Mouse (Mus musculus): ENCODE results near the gene Selenbp1. TPM values are rescaled to one million over a fixed set of nuclear protein-coding genes. Genes with fewer than 3 reads are reported as not detected.

Gene Selenbp1
- polyA plus RNA-seq, 1 experiment from 2014 or later: 99.1 TPM

GRCm38 (mm10) chr3:94987578-94987977 lies 54.7 kb downstream of the Selenbp1 start:
- Histone ChIP-seq H3K36me3 (ENCODE audit: insufficient read depth) (peaks cover 59% of the 10 kb centered on the region), H3K27me3 (ENCODE audit: insufficient read depth, low read length) (no peaks in the 10 kb centered on the region), H3K9me3 (ENCODE audit: low read depth, low read length) (no peaks in the 10 kb centered on the region), H3K4me1 (ENCODE audit: insufficient read depth) (peaks cover 13% of the 10 kb centered on the region; the same call in 1 of the 2 replicates), H3K4me3 (ENCODE audit: low read depth, low read length) (no peak overlapping the region), H3K4me2 (no peak overlapping the region), H3K9ac (no peak overlapping the region), H3K27ac (ENCODE audit: low read depth) (no peak overlapping the region; the same call in 1 of the 2 replicates)
- TF ChIP-seq CTCF (IDR thresholded peaks at IDR 0.05; ENCODE audit: low read depth): no peak
- DNase-seq (no peak), ATAC-seq (ENCODE audit: insufficient read depth) (no peak)

- Histone ChIP-seq H3K4me2 (peak overlapping the region; percentile 32), H3K36me3 (ENCODE audit: insufficient read depth) (peaks cover 58% of the 10 kb centered on the region), H3K4me1 (ENCODE audit: insufficient read depth) (peaks cover 13% of the 10 kb centered on the region; the same call in 1 of the 2 replicates), H3K27me3 (ENCODE audit: insufficient read depth, low read length) (no peaks in the 10 kb centered on the region), H3K9ac (no peak overlapping the region), H3K4me3 (ENCODE audit: low read depth, low read length) (no peak overlapping the region), H3K9me3 (ENCODE audit: low read depth, low read length) (no peaks in the 10 kb centered on the region), H3K27ac (ENCODE audit: low read depth) (peak overlapping the region; percentile 83)
- ATAC-seq (ENCODE audit: insufficient read depth): peak; percentile 86
- TF ChIP-seq CTCF (IDR thresholded peaks at IDR 0.05; ENCODE audit: low read depth): no peak
- WGBS: 32% methylated on average over 9 of the region's 9 CpGs
- DNase-seq: peak; percentile 82
Measured at GRCm38 (mm10) chr3:94989159-94989761, 56.4 kb downstream of the Selenbp1 start.

Other genes starting within 250 kb of the Selenbp1 start
- 4.2 and 4.9 TPM in 2 replicates for gene Selenbp2, start 239.5 kb upstream of the Selenbp1 start, polyA plus RNA-seq (2014; fragmentation: Nextera tagmentation; extraction: Ambion mirVana)
- 18.3 and 19.5 TPM in 2 replicates for gene Cgn, start 146.6 kb upstream of the Selenbp1 start, polyA plus RNA-seq (2014; fragmentation: Nextera tagmentation; extraction: Ambion mirVana)
- gene Pogz, start 95.5 kb upstream of the Selenbp1 start, polyA plus RNA-seq (2014; fragmentation: Nextera tagmentation; extraction: Ambion mirVana): 21.3 and 22.1 TPM in 2 replicates
- gene Psmb4, start 46.1 kb upstream of the Selenbp1 start, polyA plus RNA-seq (2014; fragmentation: Nextera tagmentation; extraction: Ambion mirVana): 343 and 370 TPM in 2 replicates
- gene Rfx5, start 21.0 kb downstream of the Selenbp1 start, polyA plus RNA-seq (2014; fragmentation: Nextera tagmentation; extraction: Ambion mirVana): 11.8 and 13.1 TPM in 2 replicates
- 24.7 and 25.9 TPM in 2 replicates for gene Pi4kb, start 41.7 kb downstream of the Selenbp1 start, polyA plus RNA-seq (2014; fragmentation: Nextera tagmentation; extraction: Ambion mirVana)
- gene Zfp687, start 82.4 kb downstream of the Selenbp1 start, polyA plus RNA-seq (2014; fragmentation: Nextera tagmentation; extraction: Ambion mirVana): 28.1 and 31.7 TPM in 2 replicates
- gene Psmd4, start 109.6 kb downstream of the Selenbp1 start, polyA plus RNA-seq (2014; fragmentation: Nextera tagmentation; extraction: Ambion mirVana): 236 and 250 TPM in 2 replicates
- gene Pip5k1a, start 173.9 kb downstream of the Selenbp1 start, polyA plus RNA-seq (2014; fragmentation: Nextera tagmentation; extraction: Ambion mirVana): 12.2 and 13.6 TPM in 2 replicates
- gene Vps72, start 178.0 kb downstream of the Selenbp1 start, polyA plus RNA-seq (2014; fragmentation: Nextera tagmentation; extraction: Ambion mirVana): 167 and 170 TPM in 2 replicates
- 1.2 and 1.9 TPM in 2 replicates for gene Tmod4, start 191.4 kb downstream of the Selenbp1 start, polyA plus RNA-seq (2014; fragmentation: Nextera tagmentation; extraction: Ambion mirVana)
- gene Scnm1, start 201.0 kb downstream of the Selenbp1 start, polyA plus RNA-seq (2014; fragmentation: Nextera tagmentation; extraction: Ambion mirVana): 62.7 and 67.9 TPM in 2 replicates
- 8.2 and 9.4 TPM in 2 replicates for gene Lysmd1, start 201.0 kb downstream of the Selenbp1 start, polyA plus RNA-seq (2014; fragmentation: Nextera tagmentation; extraction: Ambion mirVana)
- gene Tnfaip8l2, start 209.3 kb downstream of the Selenbp1 start, polyA plus RNA-seq (2014; fragmentation: Nextera tagmentation; extraction: Ambion mirVana): 3.2 and 4.2 TPM in 2 replicates
- 3.7 and 5.4 TPM in 2 replicates for gene Sema6c, start 227.4 kb downstream of the Selenbp1 start, polyA plus RNA-seq (2014; fragmentation: Nextera tagmentation; extraction: Ambion mirVana)

Measured in lung, embryonic 14.5 days (tissue).